Mouse (Mus musculus) brown adipose tissue, adult 24 weeks (tissue): ENCODE results near the gene Ptbp3. TPM values are rescaled to one million over a fixed set of nuclear protein-coding genes. Genes with fewer than 3 reads are reported as not detected.
A peak's percentile ranks its signal among the peaks of the same experiment; 100 is the strongest.

Source experiments
- H3K27ac ChIP-seq: fragments of 200-500 bp; replicated peaks from 2 replicates; pipeline ENCODE4 v1.5.1; 2012; ENCODE audit warnings: low read depth, mild to moderate bottlenecking, low read length
- H3K4me1 ChIP-seq: fragments of 200-500 bp; 2 replicates; pipeline ENCODE4 v1.6.1; 2012; ENCODE audit warnings: low read length, mixed read lengths; ENCODE audit not compliant: control insufficient read depth, insufficient read depth, insufficient read length
- H3K4me3 ChIP-seq: fragments of 200-500 bp; 2 replicates; pipeline ENCODE4 v1.5.1; 2012; ENCODE audit warnings: low read depth, mild to moderate bottlenecking, low read length, moderate library complexity; ENCODE audit not compliant: insufficient read depth
- polyA plus RNA-seq: library from polyadenylated mRNA; stranded (reverse); fragments of >200 nt; gene quantifications from 2 replicates; pipeline ENCODE4 v1.2.4, GENCODE M21; 2012; ENCODE audit not compliant: missing spikeins, insufficient read depth, insufficient read length

Ptbp3 gene
- polyA plus RNA-seq, 1 experiment = 31.9 TPM

- no peak overlapping the region for H3K4me3 ChIP-seq
- H3K27ac ChIP-seq = no peak overlapping the region
- H3K4me1 ChIP-seq = no peaks in the 10 kb centered on the region
Observed at GRCm38 (mm10) chr4:59444994-59445393, 104.2 kb downstream of the Ptbp3 start.

DNA sequence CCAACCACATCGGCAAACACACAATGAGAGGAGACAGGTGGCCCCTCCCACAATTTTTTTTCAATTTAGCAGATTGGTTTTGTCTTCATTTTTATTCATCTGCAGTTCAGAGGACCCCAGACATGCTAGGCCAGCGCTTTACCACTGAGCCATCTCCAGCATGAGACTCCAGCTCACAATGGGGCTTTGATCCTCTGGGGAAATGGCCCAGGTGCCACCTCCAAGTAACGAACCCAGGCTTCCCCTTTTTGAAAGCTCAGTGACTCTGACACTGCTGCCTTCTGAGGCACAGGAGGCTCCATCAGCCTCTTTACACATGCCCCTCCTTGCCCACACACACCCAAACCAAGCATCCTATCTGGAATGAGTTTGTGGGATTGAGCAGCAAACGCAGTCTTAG is 105.1 kb downstream of the Ptbp3 start:
- H3K4me1 ChIP-seq = peaks cover 3% of the 10 kb centered on the region; the same call in 1 of the 2 replicates

DNA sequence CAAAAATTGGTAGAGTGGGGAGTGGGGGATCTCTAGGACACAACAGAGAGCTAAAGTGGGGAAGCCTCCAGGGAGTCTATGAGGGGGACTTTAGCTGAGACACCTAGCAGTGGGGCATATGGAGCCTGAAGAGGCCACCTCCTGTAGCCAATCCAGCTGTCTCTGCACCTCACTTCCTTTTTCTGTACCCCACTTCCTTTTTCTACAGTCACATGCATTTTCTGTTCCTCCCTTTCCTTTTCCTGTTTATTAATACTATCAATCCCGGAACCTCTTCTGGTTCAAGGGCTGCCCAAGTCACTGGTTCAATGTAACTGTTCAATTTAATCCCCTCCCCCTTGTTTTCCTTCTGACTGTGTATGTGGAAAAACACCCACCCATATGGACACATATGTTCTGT is 107.9 kb downstream of the Ptbp3 start:
- Histone ChIP-seq H3K4me3 (no peak overlapping the region), H3K4me1 (peaks cover 6% of the 10 kb centered on the region; the same call in 1 of the 2 replicates), H3K27ac (0 out of 2 replicates have a peak overlapping the region, but pooled peaks have one; percentile 38)

More for the DNA sequence above, 105.1 kb downstream of the Ptbp3 start:
- no peak overlapping the region for H3K27ac ChIP-seq
- no peak overlapping the region for H3K4me3 ChIP-seq

DNA sequence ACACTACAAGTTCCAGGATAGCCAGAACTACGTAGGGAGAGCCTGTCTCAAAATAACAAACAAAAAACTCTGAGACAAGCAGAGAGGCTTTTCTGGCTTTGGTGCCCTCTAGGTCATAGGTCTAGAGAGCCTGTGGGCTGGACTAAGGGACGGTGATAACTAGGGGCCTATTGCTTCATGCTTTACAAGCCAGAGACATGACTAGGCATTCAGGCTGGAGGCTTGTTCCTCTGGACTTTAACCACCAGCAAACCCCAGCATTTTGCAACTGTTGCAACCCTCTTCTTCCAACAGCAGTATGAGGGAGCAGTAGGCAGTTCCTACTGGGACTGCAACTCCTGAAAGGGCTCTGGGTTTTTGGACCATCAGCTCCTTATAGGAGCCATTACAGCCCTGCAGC is 109.2 kb downstream of the Ptbp3 start:
- H3K4me1 ChIP-seq = peaks cover 6% of the 10 kb centered on the region; the same call in 1 of the 2 replicates
- no peak overlapping the region for H3K4me3 ChIP-seq
- peak overlapping the region; percentile 45; the same call in 1 of the 2 replicates for H3K27ac ChIP-seq

GRCm38 (mm10) chr4:59439041-59439440 is 110.1 kb downstream of the Ptbp3 start:
- Histone ChIP-seq H3K4me3 (0 out of 2 replicates have a peak overlapping the region, but pooled peaks have one; percentile 60), H3K27ac (no peak overlapping the region), H3K4me1 (peaks cover 6% of the 10 kb centered on the region; the same call in 1 of the 2 replicates)

DNA sequence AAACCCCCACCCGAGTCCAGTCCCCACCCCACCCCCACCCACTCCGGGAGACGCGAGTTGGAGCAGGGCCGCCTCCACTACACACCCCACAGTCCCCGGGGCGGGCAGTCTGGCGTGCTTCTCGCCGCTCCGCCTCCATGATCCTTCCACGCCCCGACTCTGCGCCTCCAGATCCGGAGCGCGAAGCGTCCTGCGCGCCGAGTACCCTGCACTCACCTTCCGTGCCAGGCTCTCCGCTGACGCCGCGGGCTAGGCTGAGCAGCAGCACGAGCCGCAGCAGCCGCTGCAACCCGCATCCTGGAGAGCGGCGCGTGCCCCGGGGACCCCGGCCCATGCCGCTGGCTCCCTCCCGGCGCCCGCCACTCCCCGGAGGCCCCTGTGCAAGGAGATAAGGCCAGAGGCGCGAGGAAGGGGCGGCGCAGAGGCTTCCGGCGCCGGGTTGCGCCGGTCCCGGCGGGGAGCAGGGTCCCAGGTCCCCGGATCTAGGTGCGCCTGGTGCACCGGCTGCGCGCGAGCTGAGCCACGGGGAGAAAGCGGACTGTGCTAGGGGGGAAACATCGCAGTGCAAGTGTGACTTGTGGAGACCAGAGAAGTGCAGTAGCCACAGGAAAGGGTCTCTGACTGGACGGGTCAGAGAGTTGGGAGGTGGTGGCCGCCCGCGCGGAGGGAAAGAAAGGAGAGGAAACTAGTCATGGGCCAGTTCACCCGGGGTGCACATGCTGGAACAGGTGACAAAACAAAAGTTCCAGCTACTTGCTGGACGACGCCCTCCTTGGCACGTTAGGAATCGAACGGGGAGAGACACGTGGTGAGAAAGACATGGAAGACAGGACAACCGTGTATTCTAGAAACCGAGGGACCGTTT is 110.9 kb downstream of the Ptbp3 start, which contains the start of gene Susd1:
Susd1 (minus strand) TSS at position 644 of the 865 bp plus-strand sequence.
- H3K4me3 ChIP-seq = peak within 1 kb of the TSS; percentile 60
- no peak within 1 kb of the TSS for H3K27ac ChIP-seq

GRCm38 (mm10) chr4:59435951-59436350 is 113.2 kb downstream of the Ptbp3 start:
- Histone ChIP-seq H3K4me1 (peaks cover 6% of the 10 kb centered on the region; the same call in 1 of the 2 replicates), H3K27ac (no peak overlapping the region), H3K4me3 (no peak overlapping the region)

More for the DNA sequence above, 110.9 kb downstream of the Ptbp3 start, which contains the start of gene Susd1:
- H3K4me1 ChIP-seq = peaks cover 6% of the 10 kb centered on the region; the same call in 1 of the 2 replicates

- Histone ChIP-seq H3K4me1 (0 out of 2 replicates have a peak, but pooled peaks cover 3% of the 10 kb centered on the region), H3K4me3 (no peak overlapping the region), H3K27ac (no peak overlapping the region)
Observed at GRCm38 (mm10) chr4:59434039-59434438, 115.1 kb downstream of the Ptbp3 start.

DNA sequence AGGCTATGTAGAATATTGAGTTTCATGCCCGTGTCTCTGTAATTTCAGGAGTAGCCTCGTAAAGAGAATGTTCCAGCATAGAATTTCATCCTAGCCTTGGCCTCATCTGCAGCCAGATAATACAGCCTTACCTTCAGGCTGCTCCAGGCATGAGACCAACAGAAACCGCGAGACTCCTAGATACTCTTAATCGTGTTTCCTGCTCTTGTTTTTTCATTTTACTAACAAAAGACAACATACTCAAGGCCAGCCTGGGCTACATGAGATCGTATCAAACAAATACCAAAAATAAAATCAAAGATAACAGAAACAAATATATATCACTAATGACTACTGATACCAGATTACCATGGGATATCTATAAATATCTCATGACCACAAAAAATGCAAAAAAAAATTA is 120.0 kb downstream of the Ptbp3 start:
- H3K4me1 ChIP-seq = no peaks in the 10 kb centered on the region
- H3K4me3 ChIP-seq = no peak overlapping the region
- no peak overlapping the region for H3K27ac ChIP-seq

GRCm38 (mm10) chr4:59426429-59426828 is 122.7 kb downstream of the Ptbp3 start:
- Histone ChIP-seq H3K4me1 (no peaks in the 10 kb centered on the region), H3K4me3 (no peak overlapping the region), H3K27ac (no peak overlapping the region)

DNA sequence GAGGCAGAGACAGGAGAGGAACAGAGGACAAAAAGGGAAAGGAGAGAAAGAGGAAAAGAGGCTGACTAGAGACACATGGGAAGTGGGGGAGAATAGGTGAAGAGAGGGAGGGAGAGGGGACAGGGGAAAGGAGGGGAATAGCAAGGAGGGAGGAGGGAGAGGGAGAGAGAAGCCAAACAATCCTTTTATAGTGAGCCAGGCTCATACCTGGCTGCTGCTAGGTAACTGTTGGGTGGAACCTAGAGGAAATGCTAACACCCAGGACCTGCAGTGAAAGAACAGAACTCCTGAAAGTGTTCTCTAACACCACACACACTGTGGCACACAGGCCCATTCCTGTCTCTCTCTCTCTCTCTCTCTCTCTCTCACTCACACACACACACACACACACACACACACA is 126.4 kb downstream of the Ptbp3 start:
- Histone ChIP-seq H3K27ac (no peak overlapping the region), H3K4me1 (no peaks in the 10 kb centered on the region), H3K4me3 (no peak overlapping the region)

- Histone ChIP-seq H3K4me3 (no peak overlapping the region), H3K27ac (no peak overlapping the region), H3K4me1 (no peaks in the 10 kb centered on the region)
Observed at GRCm38 (mm10) chr4:59422025-59422783, 127.0 kb downstream of the Ptbp3 start.
